Mouse (Mus musculus) heart, adult 2 months (tissue): ENCODE measurements at regions not wholly inside any gene's neighbourhood (a gene's known extent, or its start where the extent isn't known, plus 50 kb on each side); places are given as distances from the start of the nearest gene placed in this dataset.

Experiments
- DNase-seq, 2 experiments: peaks; one replicate each; pipeline ENCODE4 v3.0.0; 2021
- H3K27ac ChIP-seq: fragments of 200-600 bp; 2 replicates; pipeline ENCODE4 v1.8.1; 2022
- H3K27me3 ChIP-seq: fragments of 200-500 bp; 2 replicates; pipeline ENCODE4 v1.6.1; 2012; ENCODE audit warnings: mild to moderate bottlenecking, low read length, inconsistent platforms, mixed read lengths; ENCODE audit not compliant: control insufficient read depth, insufficient read depth
- H3K36me3 ChIP-seq: fragments of 200-500 bp; 2 replicates; pipeline ENCODE4 v1.6.1; 2012; ENCODE audit warnings: low read length, inconsistent platforms; ENCODE audit not compliant: control insufficient read depth, insufficient read depth
- H3K4me1 ChIP-seq: fragments of 200-500 bp; 2 replicates; pipeline ENCODE4 v1.6.1; 2011; ENCODE audit warnings: low read length; ENCODE audit not compliant: control insufficient read depth, insufficient read depth
- H3K4me3 ChIP-seq: fragments of 200-600 bp; 2 replicates; pipeline ENCODE4 v1.8.1; 2022
- H3K79me2 ChIP-seq: fragments of 200-500 bp; replicated peaks from 2 replicates; pipeline ENCODE4 v1.6.1; 2012; ENCODE audit warnings: mild to moderate bottlenecking, inconsistent platforms, low read length, moderate library complexity, mixed read lengths; ENCODE audit not compliant: control insufficient read depth, insufficient read depth
- H3K9ac ChIP-seq: fragments of 200-500 bp; 2 replicates; pipeline ENCODE4 v1.6.1; 2012; ENCODE audit warnings: low read depth, mild to moderate bottlenecking, control low read depth, inconsistent platforms, low read length, mixed read lengths
- CTCF ChIP-seq: fragments of 200-600 bp; IDR thresholded peaks from 2 replicates; pipeline ENCODE4 v1.8.1; 2022; ENCODE audit warnings: antibody characterized with exemption, mild to moderate bottlenecking, moderate library complexity
- EP300 ChIP-seq: fragments of 200-500 bp; IDR thresholded peaks from 2 replicates; pipeline ENCODE4 v1.6.1; 2011; ENCODE audit warnings: low read depth, low read length, control low read depth; ENCODE audit not compliant: insufficient read depth
- POLR2A ChIP-seq: fragments of 200-500 bp; IDR thresholded peaks from 2 replicates; pipeline ENCODE4 v1.6.1; 2011; ENCODE audit warnings: mild to moderate bottlenecking, low read depth, low read length, control low read depth; ENCODE audit not compliant: insufficient read depth
- WGBS: fragments of 180-500 bp; shearing (Covaris S2); methylation state at CpG from one replicate; pipeline ENCODE4 v1.1.7; 2018; 5-methylcytosine and 5-hydroxymethylcytosine counted together
- intact Hi-C: fragments of 180-260 bp; cut with DNase I; formaldehyde crosslinking; loops from one replicate; pipeline ENCODE4 v1.15.1; 2025

GRCm38 (mm10) chr12:46040626-46041025, 778.1 kb downstream of the Nova1 start:
- no peaks in the 10 kb centered on the region for H3K4me1 ChIP-seq
- H3K79me2 ChIP-seq: no peaks in the 10 kb centered on the region
- H3K27me3 ChIP-seq: no peaks in the 10 kb centered on the region
- no peak for DNase-seq
- no peaks in the 10 kb centered on the region for H3K36me3 ChIP-seq
- intact Hi-C loops: no loop called here
- no peak overlapping the region for H3K4me3 ChIP-seq
- no peak for TF ChIP-seq EP300
- TF ChIP-seq POLR2A: no peak
- no peak for TF ChIP-seq CTCF
- H3K27ac ChIP-seq: no peak overlapping the region
- no peak overlapping the region for H3K9ac ChIP-seq

DNA sequence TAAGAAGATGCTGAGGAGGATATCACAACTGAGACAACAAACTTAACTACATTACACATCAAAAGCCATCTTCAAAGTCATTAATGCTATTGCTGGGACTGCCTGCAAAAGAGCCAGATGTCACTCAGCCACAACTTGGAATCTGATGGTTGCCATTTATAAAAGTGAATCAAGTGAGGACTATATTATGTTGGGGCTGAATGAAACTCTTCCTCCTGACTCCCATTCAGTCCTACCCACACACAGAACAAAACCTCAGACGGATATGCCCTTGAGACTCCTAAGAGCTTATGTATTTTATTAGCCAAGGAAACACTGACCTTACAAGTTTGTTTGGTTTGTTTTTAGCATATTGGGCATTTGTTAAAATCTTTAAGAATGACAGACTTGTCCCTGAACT, 778.5 kb downstream of the Nova1 start:
- H3K36me3 ChIP-seq: no peaks in the 10 kb centered on the region
- H3K4me3 ChIP-seq: no peak overlapping the region
- H3K27me3 ChIP-seq: no peaks in the 10 kb centered on the region
- H3K27ac ChIP-seq: no peak overlapping the region
- no peak overlapping the region for H3K9ac ChIP-seq
- WGBS: 66% methylated on average over 1 of the region's 1 CpGs
- DNase-seq: no peak
- TF ChIP-seq CTCF: no peak
- TF ChIP-seq POLR2A: no peak
- no peak for TF ChIP-seq EP300
- intact Hi-C loops: no loop called here
- H3K4me1 ChIP-seq: no peaks in the 10 kb centered on the region
- H3K79me2 ChIP-seq: no peaks in the 10 kb centered on the region

DNA sequence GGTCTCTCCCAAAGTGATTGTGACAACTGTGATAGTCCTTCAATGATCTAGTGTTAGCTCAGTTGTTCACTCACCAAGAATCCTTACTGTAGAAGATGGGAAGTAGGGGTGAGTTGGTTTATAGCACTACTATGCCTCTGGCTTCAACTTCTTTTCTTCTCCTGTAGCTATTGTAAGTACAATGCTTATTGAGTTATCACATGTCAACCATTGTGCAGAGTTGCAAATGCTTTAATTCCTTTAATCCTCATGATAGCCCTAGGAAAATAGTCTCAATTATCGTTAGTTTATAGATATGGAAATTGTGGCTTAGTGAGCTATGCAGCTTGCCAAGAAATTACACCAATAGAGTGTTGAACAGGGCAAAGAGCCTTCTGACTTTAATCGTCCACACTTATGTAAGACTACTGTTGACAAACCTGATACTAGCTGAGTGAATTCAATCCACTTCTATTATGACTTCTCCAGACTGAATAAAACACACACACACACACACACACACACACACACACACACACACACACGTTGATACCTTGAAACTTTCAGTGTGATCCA, 782.1 kb downstream of the Nova1 start:
- no peak for DNase-seq
- Histone ChIP-seq H3K4me1 (no peaks in the 10 kb centered on the region), H3K9ac (no peak overlapping the region), H3K27me3 (no peaks in the 10 kb centered on the region), H3K36me3 (no peaks in the 10 kb centered on the region), H3K27ac (no peak overlapping the region), H3K79me2 (no peaks in the 10 kb centered on the region), H3K4me3 (no peak overlapping the region)
- intact Hi-C loops: no loop called here
- WGBS: 55% methylated on average over 3 of the region's 3 CpGs
- TF ChIP-seq EP300: no peak
- no peak for TF ChIP-seq POLR2A
- TF ChIP-seq CTCF: no peak

DNA sequence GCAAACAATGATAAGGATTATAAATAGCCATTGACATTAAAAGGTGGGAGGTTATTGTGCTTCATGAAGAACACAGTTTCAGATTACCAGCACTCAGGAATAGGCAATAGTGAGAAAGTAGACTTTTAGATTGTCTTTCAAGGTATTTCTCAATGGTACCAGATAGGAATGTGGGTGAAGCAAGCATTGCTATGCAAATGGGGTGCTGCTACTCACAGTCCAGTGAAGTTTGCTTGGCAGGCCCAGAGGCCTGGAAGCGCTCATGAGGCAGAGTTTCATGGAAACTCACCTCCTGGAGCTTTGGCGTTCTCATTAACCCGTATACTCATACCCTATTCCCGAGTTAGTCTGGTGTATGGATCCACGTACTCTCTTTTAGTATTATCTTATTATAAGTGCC, 793.5 kb downstream of the Nova1 start:
- no peak overlapping the region for H3K4me3 ChIP-seq
- 76% methylated on average over 5 of the region's 5 CpGs for WGBS
- no peaks in the 10 kb centered on the region for H3K4me1 ChIP-seq
- H3K27me3 ChIP-seq: no peaks in the 10 kb centered on the region
- no peak overlapping the region for H3K9ac ChIP-seq
- no peaks in the 10 kb centered on the region for H3K79me2 ChIP-seq
- no peak for TF ChIP-seq CTCF
- no peak for TF ChIP-seq EP300
- no peak for TF ChIP-seq POLR2A
- no peak overlapping the region for H3K27ac ChIP-seq
- intact Hi-C loops: no loop called here
- no peaks in the 10 kb centered on the region for H3K36me3 ChIP-seq
- DNase-seq: no peak

GRCm38 (mm10) chr12:46021546-46021910, 797.2 kb downstream of the Nova1 start:
- H3K9ac ChIP-seq: no peak overlapping the region
- H3K4me3 ChIP-seq: no peak overlapping the region
- H3K27ac ChIP-seq: no peak overlapping the region
- H3K27me3 ChIP-seq: no peaks in the 10 kb centered on the region
- DNase-seq: no peak
- no peaks in the 10 kb centered on the region for H3K4me1 ChIP-seq
- intact Hi-C loops: no loop called here
- no peaks in the 10 kb centered on the region for H3K79me2 ChIP-seq
- 65% methylated on average over 4 of the region's 4 CpGs for WGBS
- no peaks in the 10 kb centered on the region for H3K36me3 ChIP-seq
- TF ChIP-seq POLR2A (no peak), EP300 (no peak), CTCF (no peak)

- intact Hi-C loops: no loop called here
- Histone ChIP-seq H3K4me1 (no peaks in the 10 kb centered on the region), H3K36me3 (no peaks in the 10 kb centered on the region), H3K4me3 (no peak overlapping the region), H3K79me2 (no peaks in the 10 kb centered on the region), H3K27me3 (no peaks in the 10 kb centered on the region), H3K27ac (no peak overlapping the region), H3K9ac (no peak overlapping the region)
- 79% methylated on average over 6 of the region's 6 CpGs for WGBS
- no peak for DNase-seq
- no peak for TF ChIP-seq POLR2A
- no peak for TF ChIP-seq EP300
- no peak for TF ChIP-seq CTCF
Observed at GRCm38 (mm10) chr12:46020835-46021545, 797.7 kb downstream of the Nova1 start.
